Mouse (Mus musculus) embryonic stem cell, embryonic (primary cell): Measurements from ENCODE around the gene Adcy4.

Experiments used
- CTCF ChIA-PET, 4 experiments: fragments of 300-600 bp in 2 of 4; fragments of 350-600 bp in 2 of 4; sonication (Branson Sonifier 250); formaldehyde crosslinking; loops; one replicate each; lab custom pipeline; 2022; ENCODE audit warnings: inconsistent platforms in 2 of 4; lab: Charles Lee
- POLR2A ChIA-PET, 4 experiments: fragments of 300-600 bp in 2 of 4; fragments of 350-600 bp in 2 of 4; sonication (Branson Sonifier 250); formaldehyde crosslinking; loops; one replicate each; lab custom pipeline; 2022; ENCODE audit warnings: antibody characterized with exemption in 4 of 4, inconsistent platforms in 1 of 4; lab: Charles Lee

Adcy4 gene

DNA sequence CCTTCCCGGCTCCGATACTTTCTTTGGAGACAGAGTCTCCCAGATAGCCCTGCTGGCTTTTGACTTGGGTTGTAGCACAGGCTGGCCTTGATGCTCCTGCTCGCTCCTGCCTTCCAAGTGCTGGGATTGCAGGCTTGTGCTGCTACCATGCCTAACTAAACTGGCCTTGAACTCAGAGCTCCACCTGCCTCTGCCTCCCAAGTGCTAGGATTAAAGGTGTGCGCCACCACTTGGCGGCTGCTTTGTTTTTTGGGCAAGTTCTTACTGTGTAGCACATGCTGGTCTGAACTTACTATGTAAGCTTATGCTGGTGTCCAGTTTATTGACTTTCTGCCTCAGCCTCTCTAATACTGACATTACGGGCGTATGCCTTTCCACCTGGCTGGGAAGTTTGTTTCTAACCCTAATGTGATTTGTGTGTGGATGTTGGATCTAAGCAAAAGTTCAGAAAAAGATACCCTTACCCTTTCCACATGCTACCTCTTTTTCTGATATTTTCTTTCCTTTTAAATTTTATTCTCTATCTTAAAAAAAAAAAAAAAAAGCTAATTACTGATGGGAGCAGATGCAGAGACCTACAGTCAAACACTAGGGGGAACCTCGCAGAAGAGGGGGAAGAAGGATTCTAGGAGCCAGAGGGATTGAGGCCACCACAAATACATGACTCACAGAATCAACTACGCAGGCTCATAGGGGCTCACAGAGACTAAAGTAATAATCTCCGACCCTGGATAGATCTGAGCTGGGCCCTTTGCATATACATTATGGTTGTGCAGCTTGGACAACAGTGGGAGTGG lies 36.6 kb downstream of the Adcy4 start:
- ChIA-PET CTCF (interaction anchor here in 2 of 4 experiments (0.7 to 2.5 kb wide), 8 partner anchors 10 to 172 kb away, joined by 3 to 9 read pairs (median 3); partner anchors contain the start of genes Ltb4r2 (in 2 of the 2), Tinf2 (in 2 of the 2) and Mdp1 (in 1 of the 2)), POLR2A (interaction anchor here in 2 of 4 experiments (0.6 to 4.4 kb wide), 10 partner anchors 10 to 76 kb away, joined by 3 to 34 read pairs (median 5); partner anchors contain the start of genes Gmpr2 (in 1 of the 2), Ltb4r2 (in 1 of the 2), Nedd8 (in 1 of the 2) and Tinf2 (in 1 of the 2))

DNA sequence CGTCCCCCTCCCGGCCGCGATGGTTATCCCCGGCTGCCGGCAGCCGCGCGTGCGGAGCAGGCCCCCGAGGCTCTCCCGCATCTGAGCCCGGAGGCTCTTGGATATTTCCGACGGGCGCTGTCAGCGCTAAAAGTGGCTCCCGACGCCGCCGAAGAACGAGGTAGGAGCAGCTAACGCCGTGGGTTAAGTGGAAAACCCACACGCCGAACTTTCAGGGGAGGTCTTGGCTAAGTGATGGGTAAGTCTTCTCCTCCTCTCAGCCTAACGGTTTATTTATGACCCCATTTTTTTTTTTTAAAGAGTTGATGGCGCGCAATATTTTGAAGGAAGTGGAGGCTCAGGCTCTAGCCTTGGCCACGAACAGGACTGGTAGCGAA lies 38.0 kb downstream of the Adcy4 start:
- POLR2A ChIA-PET: interaction anchor here in 3 of 4 experiments (0.6 to 4.4 kb wide), 26 partner anchors 9 to 235 kb away, joined by 3 to 34 read pairs (median 4); partner anchors contain the start of genes Tinf2 (in 3 of the 3), Gmpr2 (in 2 of the 3), Mdp1 (in 2 of the 3) and Nedd8 (in 2 of the 3)
- CTCF ChIA-PET: interaction anchor here in 2 of 4 experiments (0.5 to 3.2 kb wide), 17 partner anchors 12 to 1218 kb away, joined by 3 to 45 read pairs (median 4); partner anchors contain the start of genes A730061H03Rik (in 1 of the 2), Ltb4r2 (in 1 of the 2), Psme2 (in 1 of the 2) and Rabggta (in 1 of the 2)

DNA sequence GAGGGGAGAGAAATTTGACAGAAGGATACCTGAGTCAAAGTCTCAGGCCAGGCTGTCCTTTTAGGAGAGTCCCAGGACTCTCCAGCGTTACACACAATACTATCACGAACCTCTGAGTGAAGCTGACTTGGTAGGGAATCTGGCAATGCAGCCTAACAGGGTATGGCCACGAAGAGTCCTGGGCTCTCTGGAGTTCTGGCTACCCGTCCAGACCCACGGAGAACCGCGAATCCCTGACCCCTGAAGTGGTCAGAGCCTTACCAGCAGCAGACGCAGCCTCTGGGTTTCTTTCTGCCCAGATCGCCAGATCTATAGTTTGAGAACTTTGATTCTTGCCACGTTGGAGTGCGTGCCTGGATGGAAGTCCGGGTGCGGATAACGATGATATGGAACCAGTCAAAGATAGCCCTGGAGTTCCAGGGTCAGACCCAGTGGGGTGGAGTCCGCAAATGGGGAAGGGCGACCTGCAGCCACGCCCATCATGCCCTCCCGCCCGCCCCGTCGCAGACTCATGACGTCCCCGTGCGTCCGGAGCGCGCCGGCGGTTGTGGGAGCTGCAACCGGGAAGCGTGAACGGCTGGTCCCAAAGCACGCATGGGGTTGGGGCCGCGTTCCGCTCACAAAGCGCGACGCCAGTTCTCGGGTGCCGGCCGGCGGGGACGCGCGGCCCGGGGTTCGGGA lies 38.6 kb downstream of the Adcy4 start, which contains the start of the genes Dhrs1 and Nop9:
Dhrs1 (minus strand) TSS at position 511 of the 681 bp plus-strand sequence.
Nop9 (plus strand) TSS at position 514 of the 681 bp plus-strand sequence.
- POLR2A ChIA-PET: interaction anchor here in 3 of 4 experiments (0.6 to 4.4 kb wide), 24 partner anchors 9 to 234 kb away, joined by 3 to 34 read pairs (median 4); partner anchors contain the start of genes Tinf2 (in 3 of the 3), Gmpr2 (in 2 of the 3), Mdp1 (in 2 of the 3) and Nedd8 (in 2 of the 3)
- CTCF ChIA-PET: interaction anchor here in 3 of 4 experiments (0.5 to 3.2 kb wide), 18 partner anchors 12 to 1218 kb away, joined by 3 to 45 read pairs (median 4); partner anchors contain the start of genes Tinf2 (in 2 of the 3), A730061H03Rik (in 1 of the 3), Ltb4r2 (in 1 of the 3) and Psme2 (in 1 of the 3)

DNA sequence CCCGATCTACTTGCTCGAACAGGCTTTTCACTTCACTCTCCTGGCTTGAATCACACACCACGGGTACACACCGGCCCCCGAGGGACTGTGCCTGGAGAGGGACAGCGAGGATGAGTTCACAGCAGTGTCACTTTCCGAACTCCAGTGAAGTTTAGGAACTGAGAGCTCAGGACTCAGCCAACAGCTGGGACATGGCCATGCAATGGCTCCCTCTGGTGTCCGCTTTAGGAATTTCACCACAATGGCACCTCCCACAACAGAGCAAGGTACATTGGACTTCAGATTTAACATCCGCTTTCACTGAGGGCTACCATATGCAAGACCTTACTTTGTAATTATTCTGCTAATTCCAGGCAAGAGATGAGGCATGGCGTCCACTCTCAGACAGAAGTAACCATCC lies 40.2 kb downstream of the Adcy4 start:
- CTCF ChIA-PET: interaction anchor here (0.6 to 3.2 kb wide), 55 partner anchors 9 to 703 kb away, joined by 3 to 45 read pairs (median 4); partner anchors contain the start of genes Tinf2 (in 4 of the 4), Gmpr2 (in 2 of the 4), Mdp1 (in 2 of the 4) and Nedd8 (in 2 of the 4)
- POLR2A ChIA-PET: interaction anchor here (0.6 to 4.4 kb wide), 28 partner anchors 8 to 184 kb away, joined by 3 to 34 read pairs (median 4); partner anchors contain the start of genes Tinf2 (in 4 of the 4), Gmpr2 (in 2 of the 4), Nedd8 (in 2 of the 4) and Psme2 (in 2 of the 4)

GRCm38 (mm10) chr14:55737086-55737687 lies 46.7 kb downstream of the Adcy4 start:
- POLR2A ChIA-PET: interaction anchor here in 3 of 4 experiments (1.1 to 4.9 kb wide), 6 partner anchors 9 to 17 kb away, joined by 3 to 61 read pairs (median 4); partner anchors contain the start of genes Rabggta (in 2 of the 3), Dhrs1 (in 1 of the 3) and Nop9 (in 1 of the 3)
- CTCF ChIA-PET: interaction anchor here in 2 of 4 experiments (0.7 to 1.2 kb wide), 2 partner anchors 15 to 128 kb away, joined by 3 read pairs; partner anchors contain the start of gene Rabggta (in 1 of the 2)

- POLR2A ChIA-PET: interaction anchor here in 3 of 4 experiments (0.7 to 4.9 kb wide), 19 partner anchors 8 to 175 kb away, joined by 3 to 61 read pairs (median 4); partner anchors contain the start of genes Rabggta (in 3 of the 3), Tinf2 (in 2 of the 3), A730061H03Rik (in 1 of the 3) and Gmpr2 (in 1 of the 3)
- CTCF ChIA-PET: interaction anchor here in 2 of 4 experiments (1.1 to 2.9 kb wide), 3 partner anchors 8 to 128 kb away, joined by 3 to 14 read pairs (median 3); partner anchors contain the start of gene Rabggta (in 1 of the 2)
These were observed 48.1 kb downstream of the Adcy4 start for GRCm38 (mm10) chr14:55735758-55736157.

- CTCF ChIA-PET: interaction anchor here in 3 of 4 experiments (0.6 to 2.9 kb wide), 6 partner anchors 8 to 182 kb away, joined by 3 to 14 read pairs (median 4); no protein-coding TSS in a partner anchor
- POLR2A ChIA-PET: interaction anchor here in 3 of 4 experiments (0.7 to 4.9 kb wide), 22 partner anchors 7 to 175 kb away, joined by 3 to 61 read pairs (median 4); partner anchors contain the start of genes Rabggta (in 3 of the 3), Psme2 (in 2 of the 3), Rnf31 (in 2 of the 3) and Tinf2 (in 2 of the 3)
These were observed 48.6 kb downstream of the Adcy4 start for GRCm38 (mm10) chr14:55735334-55735733.

DNA sequence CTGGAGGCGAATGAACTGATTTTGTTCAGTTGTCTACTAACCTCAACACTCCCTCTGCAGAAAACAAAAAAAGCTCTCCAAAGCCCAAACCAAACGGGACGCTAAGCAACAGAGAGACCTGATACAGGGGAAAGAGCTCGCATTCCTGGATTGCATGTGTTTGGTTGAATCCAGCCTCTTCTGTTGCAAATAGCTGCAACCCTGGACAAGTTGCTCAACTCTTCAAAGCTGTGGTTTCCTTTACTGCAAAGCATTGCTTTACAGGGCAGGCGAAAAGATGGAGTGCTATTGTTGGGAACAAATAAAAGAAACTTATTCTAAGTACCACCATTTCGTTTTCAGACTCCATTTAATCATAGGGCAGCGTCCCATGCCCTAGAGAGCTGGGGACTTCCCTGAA lies 49.0 kb downstream of the Adcy4 start:
- ChIA-PET CTCF (interaction anchor here in 3 of 4 experiments (0.6 to 2.9 kb wide), 6 partner anchors 9 to 181 kb away, joined by 3 to 14 read pairs (median 4); no protein-coding TSS in a partner anchor), POLR2A (interaction anchor here in 3 of 4 experiments (0.7 to 4.9 kb wide), 22 partner anchors 8 to 174 kb away, joined by 3 to 61 read pairs (median 4); partner anchors contain the start of genes Rabggta (in 3 of the 3), Psme2 (in 2 of the 3), Rnf31 (in 2 of the 3) and Tinf2 (in 2 of the 3))

DNA sequence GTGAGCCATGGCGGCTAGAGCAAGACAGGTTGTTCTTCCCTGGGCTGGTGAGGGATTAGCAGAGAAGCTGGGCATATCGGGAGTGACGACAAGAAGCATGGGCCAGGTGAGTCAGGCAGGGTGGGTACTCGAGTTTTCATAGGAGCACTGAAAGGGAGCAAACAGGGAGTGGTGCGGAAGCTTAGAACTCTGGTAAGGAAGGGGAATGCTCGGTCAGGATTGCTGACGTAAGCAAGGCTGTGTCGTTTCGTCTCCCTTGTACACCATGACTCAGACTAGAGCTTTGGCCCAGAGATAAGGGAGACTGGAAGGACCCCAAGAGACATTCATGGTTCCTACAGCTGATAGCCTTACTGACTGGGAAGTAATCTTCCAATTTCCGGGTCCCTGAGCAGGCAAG lies 50.0 kb downstream of the Adcy4 start:
- ChIA-PET CTCF (interaction anchor here in 2 of 4 experiments (0.8 to 2.9 kb wide), 5 partner anchors 10 to 421 kb away, joined by 3 to 14 read pairs (median 3); partner anchors contain the start of genes Dhrs1 (in 1 of the 2), Nop9 (in 1 of the 2) and Tinf2 (in 1 of the 2)), POLR2A (interaction anchor here in 3 of 4 experiments (1.1 to 4.9 kb wide), 13 partner anchors 9 to 173 kb away, joined by 3 to 61 read pairs (median 7); partner anchors contain the start of genes Rabggta (in 3 of the 3), A730061H03Rik (in 1 of the 3), Gmpr2 (in 1 of the 3) and Mdp1 (in 1 of the 3))

DNA sequence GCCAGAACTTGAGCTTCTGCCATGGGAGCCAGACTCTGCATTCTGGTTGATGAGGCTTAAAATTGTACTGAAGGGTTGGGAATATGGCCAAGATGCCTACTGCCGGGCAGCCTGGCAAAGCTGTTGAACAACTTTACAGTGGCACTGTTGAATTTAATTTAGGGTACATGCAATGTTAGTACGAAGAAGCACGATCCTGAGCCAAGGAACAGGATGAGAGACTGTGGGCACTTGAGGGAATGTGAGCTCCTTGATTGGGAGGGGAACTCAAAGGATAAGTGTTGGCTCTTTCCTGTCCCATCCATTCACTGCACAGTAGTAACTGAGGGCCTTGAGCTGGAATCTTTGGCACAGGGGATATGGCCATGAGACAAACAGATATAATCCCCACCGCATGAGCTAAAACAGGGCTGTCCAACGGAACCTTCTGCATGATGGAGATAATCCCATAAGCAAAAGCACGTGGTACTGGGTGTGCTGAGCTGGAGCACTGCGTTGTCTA lies 53.3 kb downstream of the Adcy4 start:
- ChIA-PET CTCF (interaction anchor here in 3 of 4 experiments (0.8 to 1.8 kb wide), 6 partner anchors 8 to 58 kb away, joined by 3 to 6 read pairs (median 4); partner anchors contain the start of genes Rabggta (in 2 of the 3), Dhrs1 (in 1 of the 3), Nedd8 (in 1 of the 3) and Nop9 (in 1 of the 3)), POLR2A (interaction anchor here (0.6 to 3.8 kb wide), 9 partner anchors 9 to 1021 kb away, joined by 3 to 26 read pairs (median 3); partner anchors contain the start of genes Rabggta (in 3 of the 4), Mphosph8 (in 1 of the 4) and Tinf2 (in 1 of the 4))

DNA sequence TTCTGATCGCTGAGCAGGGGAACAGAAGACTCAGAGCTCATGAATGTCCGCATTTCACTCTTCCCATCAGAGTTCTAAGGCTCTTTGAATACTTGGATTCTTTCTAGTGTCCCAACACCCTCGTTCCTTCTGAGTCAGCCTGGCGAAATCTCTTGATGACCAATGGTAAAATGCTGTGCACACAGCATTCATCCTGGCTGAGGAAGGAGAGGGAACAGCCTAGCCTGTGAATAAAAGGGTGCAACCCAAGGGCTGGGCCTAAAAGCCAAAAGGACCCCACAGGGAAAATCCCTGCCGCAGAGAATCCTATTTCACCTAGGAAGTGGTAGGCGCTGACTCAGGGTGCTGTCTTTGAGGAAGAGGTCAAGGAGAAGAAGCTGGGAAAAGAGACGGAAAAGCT lies 53.8 kb downstream of the Adcy4 start:
- CTCF ChIA-PET: interaction anchor here in 2 of 4 experiments (0.8 to 1.8 kb wide), 4 partner anchors 8 to 16 kb away, joined by 3 to 5 read pairs (median 4); partner anchors contain the start of genes Dhrs1 (in 1 of the 2), Nop9 (in 1 of the 2) and Rabggta (in 1 of the 2)
- POLR2A ChIA-PET: interaction anchor here in 3 of 4 experiments (0.6 to 3.8 kb wide), 8 partner anchors 9 to 1022 kb away, joined by 3 to 26 read pairs (median 4); partner anchors contain the start of genes Rabggta (in 2 of the 3) and Tinf2 (in 1 of the 3)

DNA sequence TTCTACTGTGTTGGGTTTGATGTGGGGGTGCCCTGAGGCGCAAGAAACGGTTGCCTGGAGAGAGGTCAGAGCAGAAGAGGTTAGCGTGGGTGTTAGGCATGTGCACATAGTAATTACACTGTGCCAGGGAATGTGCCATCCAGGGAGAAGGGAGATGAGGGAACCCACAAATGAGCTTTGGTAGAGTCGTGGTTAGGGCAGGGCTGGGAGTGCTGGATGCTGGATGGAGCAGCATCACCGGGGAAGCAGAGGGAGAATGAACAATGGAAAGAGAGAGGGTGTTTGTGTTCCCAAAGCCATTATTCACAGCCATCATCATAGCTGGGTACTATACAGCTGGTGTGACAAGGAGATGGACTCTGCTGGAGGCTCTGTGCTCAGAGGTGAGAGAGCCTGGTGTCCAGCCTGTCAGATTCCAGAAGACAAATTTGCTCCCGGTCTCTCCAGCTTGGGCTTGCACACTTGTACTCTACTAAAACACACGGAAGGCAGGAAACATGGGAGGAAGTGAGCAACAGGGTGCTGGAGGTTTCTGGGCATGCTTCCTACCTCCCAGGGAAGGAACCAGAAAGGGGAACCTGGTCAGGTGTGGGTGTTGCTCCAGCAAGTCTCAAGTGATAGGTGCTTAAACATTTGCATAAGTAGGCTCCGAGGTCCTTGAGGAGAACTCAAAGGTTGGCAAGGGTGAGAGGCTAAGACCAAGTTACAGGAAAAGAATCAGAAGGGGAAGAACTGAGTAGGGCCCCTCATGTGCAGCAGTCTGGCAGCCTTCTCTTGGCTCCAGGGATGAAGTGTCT lies 55.8 kb downstream of the Adcy4 start:
- ChIA-PET CTCF (interaction anchor here in 2 of 4 experiments (0.6 to 1.6 kb wide), 2 partner anchors 15 to 579 kb away, joined by 3 to 4 read pairs; no protein-coding TSS in a partner anchor), POLR2A (interaction anchor here in 3 of 4 experiments (0.6 to 3.8 kb wide), 5 partner anchors 8 to 84 kb away, joined by 3 to 26 read pairs (median 3); partner anchors contain the start of genes Gmpr2 (in 1 of the 3), Nedd8 (in 1 of the 3), Rabggta (in 1 of the 3) and Tm9sf1 (in 1 of the 3))

- POLR2A ChIA-PET: interaction anchor here in 2 of 4 experiments (0.6 to 1.1 kb wide), 3 partner anchors 9 to 172 kb away, joined by 3 to 4 read pairs (median 3); partner anchors contain the start of genes Gmpr2 (in 1 of the 2) and Nedd8 (in 1 of the 2)
- CTCF ChIA-PET: interaction anchor here in 2 of 4 experiments (0.7 to 1.1 kb wide), 2 partner anchors 18 kb away, joined by 3 read pairs; no protein-coding TSS in a partner anchor
These were observed 57.6 kb downstream of the Adcy4 start for GRCm38 (mm10) chr14:55726261-55726660.
